Mouse (Mus musculus): ENCODE data around the gene Eras.
"Not testable (repeated sequence)": the region's sequence is repeated elsewhere in the genome, so short reads cannot be mapped to it uniquely, and the experiment has no call there.

Eras gene

GRCm38 (mm10) chrX:7910473-7910872 is 17.9 kb downstream of the Eras start:
- peak; percentile 22 for DNase-seq (ENCODE audit: low read depth, low spot score)

DNA sequence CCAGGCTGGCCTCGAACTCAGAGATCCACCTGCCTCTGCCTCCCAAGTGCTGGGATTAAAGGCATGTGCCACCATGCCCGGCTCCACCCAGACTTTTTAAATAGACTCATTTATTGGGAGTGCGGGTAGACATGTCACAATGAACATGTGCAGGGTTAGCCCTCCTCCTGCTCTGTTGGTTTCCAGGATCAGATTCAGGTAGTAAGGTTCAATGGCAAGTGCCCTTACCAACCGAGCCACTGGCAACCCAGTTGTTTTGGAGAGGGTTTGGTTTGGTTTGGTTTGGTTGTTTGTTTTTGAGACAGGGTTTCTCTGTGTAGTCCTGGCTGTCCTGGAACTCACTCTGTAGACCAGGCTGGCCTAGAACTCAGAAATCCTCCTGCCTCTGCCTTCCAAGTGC is 19.2 kb downstream of the Eras start, which contains the start of gene Gm10490:
Gm10490 (plus strand) TSS at position 301 of the 400 bp plus-strand sequence.
- not testable (repeated sequence) for DNase-seq (ENCODE audit: low read depth, low spot score)

DNA sequence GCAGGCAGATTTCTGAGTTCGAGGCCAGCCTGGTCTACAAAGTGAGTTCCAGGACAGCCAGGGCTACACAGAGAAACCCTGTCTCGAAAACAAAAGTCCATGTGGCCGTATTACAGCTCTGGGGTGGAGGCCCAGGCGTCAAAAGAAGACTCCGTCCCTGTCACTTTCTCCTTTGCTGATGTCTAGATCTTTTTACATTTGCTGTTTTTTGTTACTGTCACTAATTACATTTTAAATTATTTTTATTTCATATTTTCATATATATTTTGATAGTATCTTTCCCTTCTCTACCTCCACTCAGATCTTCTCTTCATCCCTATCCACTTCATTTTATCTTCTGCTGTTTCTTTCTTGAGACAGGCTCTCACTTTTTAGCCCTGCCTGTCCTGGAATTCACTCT is 20.7 kb downstream of the Eras start, which contains the start of gene Gm10491:
Gm10491 (minus strand) TSS at position 101 of the 400 bp plus-strand sequence.
- no peak for DNase-seq (ENCODE audit: low read depth, low spot score)

GRCm38 (mm10) chrX:7904441-7904840 is 24.0 kb downstream of the Eras start:
- DNase-seq (ENCODE audit: low read depth, low spot score), result no peak

DNA sequence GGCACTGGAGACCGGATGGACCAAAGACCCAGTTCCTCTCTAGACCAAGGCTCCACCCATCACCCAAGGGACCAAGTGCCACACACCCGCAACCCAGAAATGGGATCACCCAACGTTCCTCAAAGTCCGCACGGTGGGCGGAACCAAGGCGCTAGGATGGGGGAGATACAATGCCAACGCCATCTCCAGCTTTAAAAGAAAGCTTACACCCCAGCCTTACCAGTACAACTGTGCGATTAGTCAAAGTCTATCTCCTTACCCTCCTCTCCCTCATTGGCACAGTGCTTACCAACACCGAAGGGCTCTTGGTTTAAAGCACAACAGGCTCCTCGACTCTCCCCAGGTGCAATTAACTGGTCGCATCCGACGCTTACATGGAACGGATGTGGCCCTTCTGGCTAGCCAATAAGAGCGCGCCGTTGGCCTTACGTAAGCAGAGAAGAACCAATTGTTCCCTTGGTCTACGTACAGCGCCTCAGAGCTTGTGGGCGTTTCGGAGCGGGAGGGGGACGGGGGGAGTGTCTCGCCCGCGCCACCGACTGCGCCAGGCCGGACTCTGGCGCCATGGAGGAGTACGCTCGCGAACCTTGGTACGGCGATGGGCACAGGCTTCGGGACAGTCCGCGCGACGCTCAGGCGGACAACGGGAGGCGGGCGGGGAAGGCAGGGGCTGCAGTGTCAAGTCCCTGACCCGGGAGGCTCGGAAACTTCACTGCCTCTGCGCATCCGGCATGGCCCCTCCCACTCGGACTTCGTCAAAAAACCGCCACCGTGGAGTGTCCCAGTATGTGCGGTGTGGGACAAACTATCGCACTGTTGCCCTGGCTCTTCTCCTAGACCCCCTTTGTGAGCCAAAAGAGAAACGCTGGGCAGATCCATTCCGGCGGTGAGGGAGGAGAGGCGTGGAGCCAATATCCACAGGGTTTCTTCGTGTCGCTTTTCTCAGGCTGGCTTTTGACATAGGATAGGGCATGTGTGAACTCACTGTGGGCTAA is 29.2 kb downstream of the Eras start, which contains the start of the genes Pqbp1 and Timm17b:
Pqbp1 (minus strand) TSS at position 390 of the 995 bp plus-strand sequence.
Timm17b (plus strand) TSS at position 478 of the 995 bp plus-strand sequence.
- peak; percentile 96 for DNase-seq (ENCODE audit: low read depth, low spot score)

- DNase-seq (ENCODE audit: low read depth, low spot score), result no peak
Measured at GRCm38 (mm10) chrX:7898211-7898610, 30.2 kb downstream of the Eras start.

- peak; percentile 95 for DNase-seq (ENCODE audit: low read depth, low spot score)
Measured at GRCm38 (mm10) chrX:7883841-7884567, 44.4 kb downstream of the Eras start, which contains the start of gene Slc35a2. Gene Slc35a2 (plus strand): TSS chrX:7884028.

DNA sequence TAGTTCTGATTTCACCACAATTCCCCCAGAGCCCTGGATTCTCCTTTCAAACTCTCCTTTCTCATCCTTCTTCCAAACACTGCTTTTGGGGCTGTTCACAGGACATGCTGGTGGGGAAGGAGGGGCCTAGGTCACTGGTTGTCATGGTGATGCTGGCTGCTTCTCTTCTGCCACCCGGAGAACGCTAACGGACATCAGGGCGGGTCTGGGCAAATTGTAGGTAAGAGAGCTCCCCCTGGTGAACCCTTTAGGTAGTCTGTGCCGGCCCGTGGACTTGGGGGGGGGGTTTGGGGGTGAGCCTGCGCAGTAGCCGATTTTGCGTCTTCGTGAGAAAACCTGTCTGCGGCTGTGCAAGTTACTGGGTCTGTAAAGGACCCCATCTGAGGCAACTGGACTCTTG is 48.6 kb downstream of the Eras start:
- peak; percentile 27 for DNase-seq (ENCODE audit: low read depth, low spot score)

DNA sequence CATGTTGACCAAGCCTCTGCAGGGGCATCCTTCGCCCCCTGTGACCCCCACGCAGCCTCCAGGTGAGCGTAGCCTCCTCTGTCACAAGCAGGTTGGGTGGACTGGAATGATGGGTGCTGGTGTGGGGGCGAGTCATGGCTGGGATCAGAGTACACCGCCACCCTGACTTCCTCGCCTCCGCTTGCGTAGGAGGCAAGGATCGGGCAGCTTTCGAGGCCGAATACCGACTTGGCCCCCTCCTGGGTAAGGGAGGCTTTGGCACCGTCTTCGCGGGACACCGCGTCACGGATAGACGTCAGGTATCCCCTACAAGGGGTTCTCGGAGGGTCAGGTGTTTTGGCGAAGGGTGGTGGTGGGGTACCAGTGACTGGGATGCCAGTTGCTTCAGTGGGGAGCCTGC is 49.9 kb downstream of the Eras start:
- no peak for DNase-seq (ENCODE audit: low read depth, low spot score)

DNA sequence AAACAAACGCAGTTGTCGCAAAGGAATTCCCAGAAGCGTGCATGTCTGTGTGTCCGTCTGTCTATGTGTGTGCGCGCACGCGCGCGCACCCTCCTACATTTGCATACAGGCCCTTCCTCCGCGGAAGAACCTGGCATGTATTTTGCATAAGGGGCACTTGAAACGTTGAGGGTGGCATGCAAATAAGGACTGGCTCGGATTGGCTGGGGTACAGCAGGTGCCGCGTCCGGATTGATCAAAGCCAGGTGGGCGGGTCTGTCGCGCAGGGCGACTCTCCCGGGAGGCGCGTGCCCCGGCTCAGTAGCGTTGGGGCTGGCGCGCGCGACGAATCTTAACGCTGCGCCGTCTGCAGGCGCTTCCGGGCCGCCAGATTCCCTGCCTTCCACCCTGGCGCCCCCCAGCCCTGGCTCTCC is 50.4 kb downstream of the Eras start, which contains the start of gene Pim2:
Pim2 (plus strand) TSS at position 256 of the 413 bp plus-strand sequence.
- no peak for DNase-seq (ENCODE audit: low read depth, low spot score)

Measured in 3T3-L1 (cell line).